Mouse (Mus musculus): ENCODE measurements at regions not wholly inside any gene's neighbourhood (a gene's known extent, or its start where the extent isn't known, plus 50 kb on each side); places are given as distances from the start of the nearest gene placed in this dataset.
A peak's percentile ranks its signal among the peaks of the same experiment; 100 is the strongest.
"Not testable (repeated sequence)": the region's sequence is repeated elsewhere in the genome, so short reads cannot be mapped to it uniquely, and the experiment has no call there.

- no peak for DNase-seq (ENCODE audit: low spot score)
Measured at GRCm38 (mm10) chr1:137220226-137220625, 260.0 kb upstream of the Nr5a2 start.

DNA sequence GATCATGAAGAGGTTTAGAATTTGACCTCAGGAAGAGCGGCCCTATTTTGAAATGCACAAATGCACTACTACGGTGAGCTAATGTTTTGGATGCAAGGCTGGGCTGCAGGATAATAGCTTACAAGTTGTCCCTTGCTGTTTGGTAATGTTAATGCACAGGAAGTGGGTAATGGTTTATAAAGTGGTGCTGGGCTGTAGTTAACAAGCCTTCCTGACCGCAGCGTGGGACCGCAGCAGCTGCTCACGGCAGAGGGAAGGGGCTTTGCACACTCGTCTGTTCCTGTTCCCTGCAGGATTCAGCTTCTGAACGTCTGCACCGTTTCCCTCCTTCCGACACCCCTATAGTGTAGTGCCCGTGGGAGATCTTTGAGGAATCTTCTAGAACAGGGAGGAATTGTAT lies 258.4 kb upstream of the Nr5a2 start:
- no peak for DNase-seq (ENCODE audit: low spot score)

GRCm38 (mm10) chr1:137218096-137218495 lies 257.8 kb upstream of the Nr5a2 start:
- no peak for DNase-seq (ENCODE audit: low spot score)

DNA sequence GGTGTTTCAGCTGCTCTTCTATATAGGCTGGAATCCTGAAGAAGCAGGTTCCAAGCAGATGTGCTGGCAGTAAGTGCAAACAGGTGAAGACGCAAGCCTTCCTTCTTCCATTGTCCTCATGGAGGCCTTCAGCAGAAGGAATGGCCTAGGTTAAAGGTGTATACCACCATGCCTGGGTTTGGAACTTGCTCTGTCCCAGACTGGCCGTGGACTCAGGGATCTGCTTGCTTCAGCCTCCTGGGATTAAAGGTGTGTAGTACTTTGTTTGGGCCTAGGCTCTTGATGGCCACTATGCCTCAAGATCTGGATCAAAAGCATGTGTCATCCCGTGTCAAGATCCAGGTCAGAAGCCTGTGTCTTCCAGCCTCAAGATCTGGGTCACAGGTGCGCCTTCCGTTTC lies 257.0 kb upstream of the Nr5a2 start:
- DNase-seq (ENCODE audit: low spot score), result no peak

DNA sequence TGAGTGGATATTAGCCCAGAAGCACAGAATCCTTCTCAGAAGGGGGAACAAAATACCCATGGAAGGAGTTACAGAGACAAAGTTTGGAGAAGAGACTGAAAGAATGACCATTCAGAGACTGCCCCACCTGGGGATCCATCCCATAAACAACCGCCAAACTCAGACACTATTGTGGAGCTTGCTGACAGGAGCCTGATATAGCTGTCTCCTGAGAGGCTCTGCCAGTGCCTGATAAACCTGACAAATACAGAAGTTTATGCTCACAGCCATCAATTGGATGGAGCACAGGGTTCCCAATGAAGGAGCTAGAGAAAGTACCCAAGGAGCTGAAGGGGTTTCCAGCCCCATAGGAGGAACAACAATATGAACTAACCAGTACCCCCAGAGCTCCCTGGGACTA lies 254.1 kb upstream of the Nr5a2 start:
- DNase-seq (ENCODE audit: low spot score), result not testable (repeated sequence)

DNA sequence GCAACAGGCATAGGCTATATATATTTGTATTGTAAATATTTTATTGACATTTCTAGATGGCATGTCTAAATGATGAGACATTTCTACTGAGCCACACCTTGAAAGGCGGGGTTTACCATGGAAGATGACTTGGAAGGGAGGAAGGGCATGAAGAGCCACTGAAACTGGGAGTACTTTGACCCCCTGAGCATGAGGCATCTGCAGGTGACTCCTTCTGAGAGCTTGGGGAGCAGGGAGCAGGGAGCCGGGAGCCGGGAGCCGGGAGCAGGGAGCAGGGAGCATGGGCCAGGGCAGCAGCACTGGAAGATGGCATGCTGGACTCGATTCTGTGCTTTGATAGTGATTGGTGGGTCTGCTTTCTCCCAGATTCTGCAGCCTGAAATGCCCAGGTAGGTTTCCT lies 253.5 kb upstream of the Nr5a2 start:
- no peak for DNase-seq (ENCODE audit: low spot score)

GRCm38 (mm10) chr1:137212856-137213255 lies 252.6 kb upstream of the Nr5a2 start:
- no peak for DNase-seq (ENCODE audit: low spot score)

DNA sequence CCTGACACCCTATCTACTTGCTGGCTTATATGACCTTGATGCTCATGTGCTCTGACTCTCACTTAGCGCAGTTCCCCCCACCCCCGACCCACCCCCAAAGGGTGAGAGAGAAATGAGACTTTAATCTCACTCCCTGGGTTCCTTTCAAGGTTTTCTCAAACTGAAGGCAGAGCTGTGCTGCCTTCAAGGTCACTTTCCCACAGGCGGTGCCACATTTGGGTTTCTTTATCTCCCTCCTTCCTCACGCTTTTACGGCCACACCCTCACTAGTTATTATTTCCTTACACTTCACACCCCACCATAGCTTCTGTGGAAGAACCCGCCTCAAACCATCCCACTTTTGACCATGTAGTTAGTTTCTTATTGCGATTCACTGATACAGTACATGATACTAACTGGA lies 244.1 kb upstream of the Nr5a2 start:
- peak; percentile 67 for DNase-seq (ENCODE audit: low spot score)

DNA sequence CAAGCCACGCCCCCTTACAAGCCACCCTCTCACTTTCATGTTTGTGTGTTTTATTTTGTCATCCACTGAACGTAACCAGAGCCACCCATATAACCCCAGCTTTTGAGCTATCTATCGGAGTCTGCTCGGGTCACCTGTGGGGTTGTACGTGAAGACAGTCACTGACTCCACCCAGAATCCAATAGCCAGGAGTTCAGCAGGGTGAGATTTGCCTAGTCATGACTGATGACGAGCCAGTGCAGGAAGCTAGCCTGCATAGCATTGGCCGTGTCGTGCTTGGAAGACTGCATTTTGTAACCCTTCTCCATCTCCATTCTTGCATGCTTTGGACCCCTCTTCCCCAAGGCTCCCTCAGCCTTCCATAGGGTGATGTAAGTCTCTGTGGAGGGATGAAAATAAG lies 243.3 kb upstream of the Nr5a2 start:
- DNase-seq (ENCODE audit: low spot score), result no peak

GRCm38 (mm10) chr1:137200931-137201330 lies 240.7 kb upstream of the Nr5a2 start:
- no peak for DNase-seq (ENCODE audit: low spot score)

- DNase-seq (ENCODE audit: low spot score), result no peak
Measured at GRCm38 (mm10) chr1:137195962-137196361, 235.7 kb upstream of the Nr5a2 start.

DNA sequence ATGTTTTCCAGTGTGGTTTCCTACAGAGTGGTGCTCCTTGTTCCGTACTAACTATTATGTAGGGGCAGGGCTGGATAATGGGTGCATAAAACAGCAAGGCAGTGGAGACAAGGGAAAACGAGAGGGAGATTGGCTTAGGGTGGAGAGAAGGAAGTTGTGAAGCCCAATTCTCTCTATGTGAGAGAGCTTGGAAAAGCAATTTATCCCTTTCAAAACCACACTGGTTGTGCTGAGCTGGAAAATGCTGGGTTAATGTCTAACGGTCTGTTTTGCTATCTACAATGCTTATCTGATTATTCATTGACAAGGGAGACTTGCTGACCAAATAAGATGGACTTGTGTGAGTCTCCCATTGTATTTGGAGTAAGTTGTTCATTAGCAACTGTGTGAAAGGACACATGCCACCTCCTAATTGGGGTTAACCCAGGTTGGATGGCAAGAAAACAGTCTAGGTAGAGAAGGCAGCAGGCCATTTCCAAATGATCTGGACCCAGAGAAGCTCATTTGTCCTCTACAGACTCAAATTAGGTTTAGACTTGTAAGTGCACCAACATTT lies 234.9 kb upstream of the Nr5a2 start:
- no peak for DNase-seq (ENCODE audit: low spot score)

GRCm38 (mm10) chr1:137178231-137178630 lies 218.0 kb upstream of the Nr5a2 start:
- DNase-seq (ENCODE audit: low spot score), result no peak

GRCm38 (mm10) chr1:137176696-137177095 lies 216.4 kb upstream of the Nr5a2 start:
- DNase-seq (ENCODE audit: low spot score), result no peak

DNA sequence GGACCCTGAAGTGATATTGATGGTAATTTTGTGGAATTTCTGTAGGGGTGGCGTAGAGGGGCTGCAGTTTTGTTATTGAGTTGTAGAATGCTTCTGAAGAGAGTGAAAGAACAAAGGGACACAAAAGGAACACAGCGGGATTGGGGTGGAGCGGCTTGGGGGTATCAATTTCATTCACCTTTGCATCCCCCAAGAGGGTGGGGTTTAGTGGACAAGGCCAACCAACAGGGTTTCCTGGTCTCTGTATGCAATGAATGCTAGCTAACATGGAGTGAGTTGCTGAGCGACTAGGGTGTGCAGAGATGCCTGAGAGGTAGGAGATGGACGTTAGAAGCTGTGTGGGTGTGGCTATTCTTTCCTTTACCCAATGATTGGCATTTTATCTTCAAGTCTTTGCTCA lies 213.8 kb upstream of the Nr5a2 start:
- no peak for DNase-seq (ENCODE audit: low spot score)

- no peak for DNase-seq (ENCODE audit: low spot score)
Measured at GRCm38 (mm10) chr1:137172128-137172527, 211.9 kb upstream of the Nr5a2 start.

DNA sequence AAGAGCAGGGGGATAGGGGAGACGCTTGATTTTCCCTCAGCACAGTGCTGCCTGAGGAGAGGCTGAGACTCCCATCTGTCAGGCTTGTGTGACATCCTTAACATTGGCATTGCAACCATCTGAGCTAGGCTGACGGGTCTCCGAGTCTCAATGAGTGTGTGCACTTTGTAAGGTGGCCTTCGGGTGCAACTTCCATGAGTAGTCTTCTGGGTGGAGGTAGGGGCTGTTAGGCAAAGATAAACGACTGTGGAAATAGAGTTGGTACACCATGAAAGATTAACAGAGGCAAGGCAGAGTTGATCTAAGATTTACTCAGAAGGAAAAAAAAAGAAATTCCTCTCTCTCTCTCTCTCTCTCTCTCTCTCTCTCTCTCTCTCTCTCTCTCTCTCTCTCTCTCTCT lies 211.2 kb upstream of the Nr5a2 start:
- DNase-seq (ENCODE audit: low spot score), result no peak

DNA sequence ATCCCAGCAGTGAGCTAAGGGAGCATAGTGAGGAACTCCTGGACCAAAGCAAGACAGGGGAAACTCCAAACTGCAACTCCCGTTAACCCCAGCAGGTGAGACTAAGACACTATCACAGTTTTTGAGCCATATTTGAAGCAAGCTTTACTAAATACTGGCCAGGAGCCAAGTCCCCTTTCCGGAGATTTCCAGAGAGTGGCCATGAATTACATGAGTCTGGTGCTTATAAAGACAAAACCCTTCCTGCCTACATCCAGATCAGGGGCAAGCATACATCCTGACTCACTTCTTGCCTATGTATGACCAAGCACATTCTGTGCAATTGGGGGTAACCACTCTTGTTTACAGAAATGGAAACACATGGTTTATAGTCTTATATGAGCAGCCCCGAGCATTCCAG lies 187.6 kb upstream of the Nr5a2 start:
- DNase-seq (ENCODE audit: low spot score), result peak; percentile 23

- peak; percentile 79 for DNase-seq (ENCODE audit: low spot score)
Measured at GRCm38 (mm10) chr1:137141879-137142570, 181.8 kb upstream of the Nr5a2 start.

DNA sequence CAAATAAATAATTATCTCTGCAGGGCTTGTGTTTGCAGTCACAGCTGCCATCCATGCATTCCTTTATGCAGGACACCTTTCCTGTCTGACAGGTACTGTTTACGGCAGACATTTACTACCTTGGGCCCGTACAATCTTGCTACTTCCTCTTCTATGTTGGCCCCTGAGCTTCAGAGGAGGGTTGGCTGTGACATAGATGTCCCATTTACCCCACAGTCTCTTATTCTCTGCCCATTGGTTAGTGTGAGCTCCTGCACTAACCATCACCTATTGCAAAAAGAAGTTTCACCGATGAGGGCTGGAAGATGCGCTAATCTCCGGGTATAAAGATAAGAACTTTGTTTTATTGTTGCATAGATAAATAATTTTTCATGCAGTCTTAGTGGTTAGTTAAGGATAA lies 181.1 kb upstream of the Nr5a2 start:
- DNase-seq (ENCODE audit: low spot score), result no peak

DNA sequence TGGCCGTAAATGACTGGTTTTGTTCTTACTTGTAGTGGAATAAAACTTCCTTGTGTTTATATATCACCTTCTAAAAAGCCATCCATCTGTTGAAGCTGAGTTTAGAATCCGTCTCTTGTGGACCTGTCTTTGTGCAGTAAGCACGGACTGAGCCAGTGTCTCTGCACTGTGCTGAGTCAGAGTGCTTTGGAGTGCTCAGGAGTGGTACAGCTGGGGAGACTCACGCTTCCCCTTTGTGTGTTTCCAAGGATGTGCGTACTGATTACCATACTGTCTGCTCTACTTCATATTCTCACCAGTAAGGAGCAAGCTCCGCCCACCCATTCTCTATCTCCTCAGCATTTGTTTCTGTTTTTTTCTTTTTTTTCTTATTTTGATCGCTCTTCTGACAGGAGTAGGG lies 175.9 kb upstream of the Nr5a2 start:
- no peak for DNase-seq (ENCODE audit: low spot score)

DNA sequence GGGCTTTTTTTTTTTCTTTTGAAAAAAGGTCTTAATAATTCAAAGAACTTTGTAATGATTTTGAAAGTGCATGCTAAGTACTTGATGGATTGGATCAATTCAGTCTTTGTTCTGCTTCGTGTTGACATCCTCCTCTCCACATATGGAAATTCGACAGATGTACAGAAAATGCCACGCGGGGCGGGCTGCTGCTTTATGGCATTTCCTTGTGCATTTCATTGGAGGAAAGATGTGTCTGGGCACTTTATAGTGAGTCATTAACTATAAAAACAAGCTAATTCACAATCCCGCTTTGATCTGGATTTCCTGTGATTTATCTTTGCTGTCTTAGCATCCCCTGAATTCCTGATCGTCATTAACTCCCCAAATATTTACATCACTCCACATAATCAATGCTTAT lies 173.5 kb upstream of the Nr5a2 start:
- no peak for DNase-seq (ENCODE audit: low spot score)

DNA sequence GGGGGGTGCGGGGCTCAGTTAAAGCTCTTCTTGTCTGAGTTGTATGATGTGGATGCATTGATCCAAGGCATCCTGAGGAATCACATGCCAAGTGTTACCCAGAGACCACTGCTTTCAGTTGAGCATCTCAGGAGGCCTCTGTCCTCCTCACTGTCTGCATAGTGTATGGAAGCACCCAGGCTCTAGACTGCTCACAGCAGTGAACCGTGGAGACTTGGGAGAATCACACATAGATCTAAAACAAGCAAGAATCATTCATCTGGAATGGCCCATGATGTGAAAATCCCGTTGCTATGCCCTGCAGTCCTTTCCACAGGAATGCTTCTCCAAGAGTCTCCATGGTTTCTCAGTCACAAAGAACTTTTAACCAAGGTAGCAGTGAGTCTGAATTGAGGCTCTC lies 170.0 kb upstream of the Nr5a2 start:
- DNase-seq (ENCODE audit: low spot score), result no peak

GRCm38 (mm10) chr1:137129116-137129515 lies 168.9 kb upstream of the Nr5a2 start:
- DNase-seq (ENCODE audit: low spot score), result no peak
